7 mouse cellular contexts compared by ENCODE assay signal in genomic region chr4:86924804-86925458, GRCm38 (mm10). TPM values are rescaled to one million over a fixed set of nuclear protein-coding genes. Genes with fewer than 3 reads are reported as not detected.
DNase-seq lines count a peak whose midpoint lies in the region; ATAC-seq and TF ChIP-seq lines count a peak whose summit lies in the region.

No protein-coding gene starts in this region.

- no peaks in the 10 kb centered on the region for H3K36me3 ChIP-seq in hindbrain, embryonic 15.5 days
- no peaks in the 10 kb centered on the region for H3K36me3 ChIP-seq in midbrain, embryonic 12.5 days
- H3K36me3 ChIP-seq in spleen, adult 2 months (ENCODE audit: control insufficient read depth, insufficient read depth, low read length): no peaks in the 10 kb centered on the region

- H3K9ac ChIP-seq in hindbrain, embryonic 15.5 days: no peak overlapping the region
- no peak overlapping the region for H3K9ac ChIP-seq in midbrain, embryonic 12.5 days (replicated peaks)

- TF ChIP-seq POLR2A in spleen, adult 2 months (IDR thresholded peaks at IDR 0.05; ENCODE audit: low read depth, low read length): no peak

- H3K27ac ChIP-seq in hindbrain, embryonic 15.5 days (replicated peaks): no peak overlapping the region
- no peak overlapping the region for H3K27ac ChIP-seq in midbrain, embryonic 12.5 days (replicated peaks)
- H3K27ac ChIP-seq in spleen, adult 2 months (ENCODE audit: insufficient read depth, low read length): no peak overlapping the region

- H3K4me2 ChIP-seq in hindbrain, embryonic 15.5 days: no peak overlapping the region
- H3K4me2 ChIP-seq in midbrain, embryonic 12.5 days (replicated peaks): no peak overlapping the region

- WGBS in hindbrain, embryonic 15.5 days: 13% methylated on average over 9 of the region's 9 CpGs
- 13% methylated on average over 9 of the region's 9 CpGs for WGBS in midbrain, embryonic 12.5 days
- WGBS in spleen, adult 2 months: 14% methylated on average over 9 of the region's 9 CpGs

- H3K4me1 ChIP-seq in hindbrain, embryonic 15.5 days (replicated peaks): no peaks in the 10 kb centered on the region
- peaks cover 4% of the 10 kb centered on the region; the same call in 1 of the 2 replicates for H3K4me1 ChIP-seq in midbrain, embryonic 12.5 days
- H3K4me1 ChIP-seq in spleen, adult 2 months (ENCODE audit: control insufficient read depth, insufficient read depth, insufficient read length): no peaks in the 10 kb centered on the region

- peak; percentile 73; the same call in 1 of the 2 replicates for TF ChIP-seq CTCF in spleen, adult 2 months (IDR thresholded peaks at IDR 0.05; ENCODE audit: extremely low read depth, insufficient read depth, insufficient read length, insufficient replicate concordance)

- DNase-seq in adipocyte (ENCODE audit: low spot score): peak; percentile 80
- peak; percentile 52 for DNase-seq in cerebellum, adult 9-11 months
- peak; percentile 77 to 83 for DNase-seq in frontal cortex, postnatal 25 days (ENCODE audit: low spot score in 2 of 2)
- DNase-seq in left cerebral cortex, adult 9 months (ENCODE audit: low spot score in 2 of 2): peak; percentile 25 to 88
- peak; percentile 18 to 53 for DNase-seq in spleen, adult 2 months (ENCODE audit: low read depth in 1 of 2, low spot score in 2 of 2)

- H3K27me3 ChIP-seq in hindbrain, embryonic 15.5 days: no peaks in the 10 kb centered on the region
- H3K27me3 ChIP-seq in midbrain, embryonic 12.5 days: 0 out of 2 replicates have a peak, but pooled peaks cover 4% of the 10 kb centered on the region
- H3K27me3 ChIP-seq in spleen, adult 2 months (ENCODE audit: control insufficient read depth, insufficient read depth, low read length): no peaks in the 10 kb centered on the region

- no peaks in the 10 kb centered on the region for H3K9me3 ChIP-seq in hindbrain, embryonic 15.5 days
- H3K9me3 ChIP-seq in midbrain, embryonic 12.5 days: no peaks in the 10 kb centered on the region

- H3K4me3 ChIP-seq in hindbrain, embryonic 15.5 days: no peak overlapping the region
- no peak overlapping the region for H3K4me3 ChIP-seq in midbrain, embryonic 12.5 days
- H3K4me3 ChIP-seq in spleen, adult 2 months (ENCODE audit: extremely low read depth, insufficient read depth, insufficient read length): no peak overlapping the region

- 0 out of 2 replicates have a peak, but pooled peaks have one; percentile 46 for ATAC-seq in hindbrain, embryonic 15.5 days (ENCODE audit: low FRiP score, low read depth)
- ATAC-seq in midbrain, embryonic 12.5 days (ENCODE audit: low FRiP score, low read depth): peak; percentile 46; the same call in 1 of the 2 replicates

RNA-seq across cellular contexts. Expression of gene Acer2, which starts 50.7 kb away (rescaled TPM):
- 18.0 and 20.2 TPM in 2 replicates for polyA plus RNA-seq in hindbrain, embryonic 15.5 days (2015; fragmentation: Nextera tagmentation; extraction: Ambion mirVana)
- polyA plus RNA-seq in midbrain, embryonic 12.5 days (2016; fragmentation: Nextera tagmentation; extraction: Ambion mirVana): 11.7 and 12.1 TPM in 2 replicates
- polyA plus RNA-seq in spleen, adult 2 months (2012; rRNA removed): 1.9 and 2.1 TPM in 2 replicates
